Mouse (Mus musculus): ENCODE measurements around the gene Tmeff1. TPM values are rescaled to one million over a fixed set of nuclear protein-coding genes. Genes with fewer than 3 reads are reported as not detected.
A peak's percentile ranks its signal among the peaks of the same experiment; 100 is the strongest.

Gene Tmeff1
- total RNA-seq, 2 experiments from 2014 or later, result 0.57 to 1.2 TPM

DNA sequence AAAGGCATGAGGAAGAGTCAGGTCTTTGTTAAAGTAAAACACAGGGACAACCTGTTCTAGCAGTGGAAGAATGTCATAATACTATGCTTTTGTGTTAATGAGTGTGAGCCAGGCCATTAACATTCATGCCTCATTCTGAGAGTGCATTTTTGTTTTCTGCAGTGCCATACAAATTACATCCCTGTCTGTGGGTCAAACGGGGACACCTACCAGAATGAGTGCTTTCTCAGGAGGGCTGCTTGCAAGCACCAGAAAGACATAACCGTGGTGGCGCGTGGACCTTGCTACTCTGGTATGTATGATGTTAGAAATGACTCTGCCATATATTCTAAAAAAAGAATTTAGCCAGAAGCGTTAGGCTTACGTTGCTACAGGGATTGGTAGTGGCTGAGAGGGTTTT is 25.3 kb downstream of the Tmeff1 start:
- no peak for DNase-seq
- intact Hi-C loops (cut with DNase I), result no loop called here

DNA sequence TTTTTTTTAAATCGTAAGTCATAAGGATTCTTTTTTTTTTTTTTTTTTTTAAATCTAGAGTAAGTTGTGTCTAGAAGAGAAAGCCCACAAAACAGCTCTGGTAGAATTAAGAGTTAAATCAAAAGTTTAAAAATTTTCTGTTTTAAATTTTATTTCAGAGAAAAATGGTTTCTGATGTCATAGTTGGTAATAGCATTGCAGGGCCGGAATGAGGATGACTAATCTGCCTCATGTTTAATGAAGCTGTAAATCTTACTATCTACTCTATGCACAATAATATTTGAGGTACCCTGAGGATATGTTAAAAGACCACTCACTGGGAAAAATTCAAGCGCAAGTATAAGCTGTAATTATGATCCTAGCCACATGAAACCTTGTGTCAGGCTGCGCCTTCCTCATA is 30.5 kb downstream of the Tmeff1 start:
- intact Hi-C loops (cut with DNase I), result no loop called here
- DNase-seq, result no peak

DNA sequence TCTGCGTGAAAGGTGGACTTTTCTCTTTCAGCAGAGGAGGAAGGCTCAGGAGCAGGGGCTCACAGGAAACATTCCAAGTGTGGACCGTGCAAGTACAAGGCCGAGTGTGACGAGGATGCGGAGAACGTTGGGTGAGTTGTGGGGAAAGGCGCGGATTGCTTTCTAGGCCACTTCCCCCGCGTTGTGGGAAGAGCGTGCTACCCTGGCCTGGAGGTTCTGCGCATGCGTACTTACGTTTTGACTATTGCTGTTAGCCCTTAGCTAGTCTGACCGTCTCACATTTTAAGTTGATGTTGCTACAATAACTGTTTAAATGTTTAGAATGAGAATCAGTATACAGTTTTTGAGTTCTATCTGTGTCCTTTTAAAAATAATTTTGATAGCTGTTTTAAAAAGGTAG is 32.2 kb downstream of the Tmeff1 start:
- intact Hi-C loops (cut with DNase I), result no loop called here
- no peak for DNase-seq

DNA sequence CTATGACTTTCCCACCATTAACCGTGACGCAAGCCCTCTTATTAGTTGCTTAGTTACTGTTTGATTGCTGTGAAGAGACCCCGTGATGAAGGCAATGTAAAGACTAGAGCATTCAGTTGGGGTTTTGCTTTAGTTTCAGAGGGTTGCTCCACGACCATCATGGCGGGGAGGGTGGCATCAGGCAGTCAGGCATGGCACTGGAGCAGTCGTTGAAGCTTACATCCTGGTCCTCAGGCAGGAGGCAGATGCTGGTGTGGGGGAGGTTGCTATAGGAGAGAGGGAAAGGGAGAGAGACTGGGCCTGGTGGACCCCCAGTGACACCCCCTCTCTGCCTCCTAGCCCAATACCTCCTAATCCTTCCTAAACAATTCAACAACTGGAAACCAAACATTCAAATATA is 35.1 kb downstream of the Tmeff1 start:
- intact Hi-C loops (cut with DNase I), result no loop called here
- DNase-seq, result no peak

DNA sequence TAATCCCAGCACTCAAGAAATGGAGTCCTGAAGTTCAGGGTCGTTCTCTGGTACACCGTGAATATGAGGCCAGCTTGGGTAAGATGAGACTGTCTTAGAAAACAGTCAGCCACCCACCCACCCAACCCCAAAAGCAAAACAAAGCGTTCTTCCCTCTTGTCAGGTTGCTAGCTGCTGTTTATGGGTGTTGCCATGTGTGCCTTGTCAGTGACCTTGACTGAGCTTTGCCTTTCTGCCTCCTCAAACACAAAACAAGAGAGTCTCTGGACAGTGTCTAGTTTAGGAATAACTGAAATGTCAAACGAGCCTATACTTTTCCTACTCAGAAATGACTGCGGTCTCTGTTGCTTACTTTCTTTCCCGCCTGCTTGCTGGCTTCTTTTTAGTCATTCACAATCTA is 37.3 kb downstream of the Tmeff1 start:
- intact Hi-C loops (cut with DNase I), result no loop called here
- no peak for DNase-seq

DNA sequence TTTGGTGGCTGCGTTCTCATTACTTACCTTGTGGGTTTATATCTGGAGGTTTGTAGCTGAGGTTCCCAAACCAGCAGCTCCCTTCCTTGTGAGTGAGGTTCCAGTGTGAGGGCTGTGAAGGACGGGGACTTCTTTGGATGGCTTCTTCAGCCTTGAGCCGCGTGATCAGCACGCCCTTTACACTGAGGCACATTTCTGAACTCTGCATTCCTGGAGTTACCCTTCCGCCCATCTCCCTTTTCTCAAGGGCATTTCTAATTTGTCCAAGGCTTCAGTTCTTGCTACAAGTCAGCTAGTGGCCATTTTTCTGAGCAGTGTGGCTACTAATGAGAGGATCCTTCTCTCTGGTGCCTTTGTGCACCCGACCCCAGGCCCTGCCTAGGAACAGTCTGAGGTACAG is 38.0 kb downstream of the Tmeff1 start:
- DNase-seq, result no peak
- intact Hi-C loops (cut with DNase I), result no loop called here

DNA sequence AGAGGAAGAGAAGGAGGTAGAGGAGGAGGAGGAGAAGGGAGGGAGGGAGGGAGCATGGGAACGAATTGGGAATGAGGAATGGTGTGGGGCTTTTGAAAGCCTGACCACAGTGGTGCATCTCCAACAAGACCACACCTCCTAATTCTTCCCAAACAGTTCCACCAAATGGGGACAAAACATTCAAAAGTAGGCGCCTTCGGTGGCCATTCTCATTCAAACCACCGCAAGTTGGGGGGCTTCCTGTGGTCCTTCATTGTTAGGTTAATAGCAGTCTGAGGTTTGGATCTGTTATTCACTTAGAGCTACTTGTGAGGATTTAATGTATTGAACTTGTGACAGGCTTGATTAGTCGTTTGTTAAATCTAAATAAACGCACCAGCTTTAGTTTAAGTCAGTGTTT is 40.0 kb downstream of the Tmeff1 start:
- no peak for DNase-seq
- intact Hi-C loops (cut with DNase I), result no loop called here

DNA sequence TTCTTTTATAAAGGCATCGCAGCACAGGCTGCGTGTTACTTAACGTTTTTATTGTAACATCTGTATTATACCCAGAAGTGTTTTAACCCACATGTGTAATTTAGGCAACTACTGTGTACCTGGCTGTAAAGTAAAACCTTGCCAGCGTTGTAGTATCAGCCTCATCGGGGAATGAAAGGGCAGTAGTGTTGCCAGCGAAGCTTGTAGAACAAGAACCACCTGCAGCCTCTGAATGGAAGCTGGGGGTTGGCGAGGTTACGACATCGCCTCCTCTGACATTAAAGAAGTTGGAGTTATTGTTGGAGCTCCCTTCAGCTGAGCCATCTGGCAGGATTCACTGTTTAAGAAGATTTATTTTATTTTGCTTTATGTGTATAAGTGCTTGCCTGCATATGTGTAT is 40.9 kb downstream of the Tmeff1 start:
- DNase-seq, result no peak
- intact Hi-C loops (cut with DNase I), result no loop called here

DNA sequence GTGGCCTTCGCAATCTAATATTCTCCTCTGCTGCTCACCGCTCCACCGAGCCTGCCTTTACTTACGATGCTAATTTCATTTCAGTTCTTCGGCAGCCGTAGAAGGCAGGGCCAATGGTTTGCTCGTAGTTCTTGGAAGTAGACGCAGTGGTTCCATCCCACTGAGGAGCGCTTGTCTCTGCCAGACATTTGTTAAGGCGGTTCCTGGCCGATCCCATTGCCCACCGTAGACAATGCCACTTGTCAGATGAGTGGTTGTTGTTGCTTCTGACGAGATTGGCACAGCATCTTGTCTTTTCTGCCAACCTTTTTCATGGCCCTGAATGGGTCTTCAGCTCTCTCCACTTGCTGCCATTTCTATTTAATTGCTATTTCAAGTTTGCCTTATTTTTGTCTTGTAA is 44.5 kb downstream of the Tmeff1 start:
- no peak for DNase-seq
- intact Hi-C loops (cut with DNase I), result no loop called here

DNA sequence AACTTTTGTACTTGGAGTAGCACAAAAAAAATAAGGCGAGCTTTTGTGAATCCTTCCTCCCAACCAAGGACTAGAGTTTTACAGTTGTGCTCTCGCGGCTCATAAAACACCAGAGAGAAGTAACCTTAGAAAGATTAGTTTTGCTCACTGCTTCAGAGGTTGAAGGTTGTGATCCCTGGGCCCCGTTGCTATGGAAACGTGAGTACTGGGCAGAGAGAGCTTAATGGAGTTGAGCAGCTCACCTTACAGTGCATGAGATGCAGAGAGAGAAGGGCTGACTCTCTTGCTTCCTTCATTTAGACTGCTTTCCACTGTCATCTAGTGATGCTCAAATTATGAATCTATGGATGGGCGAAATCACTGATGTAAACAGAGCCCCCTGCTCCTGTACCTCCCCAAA is 48.6 kb downstream of the Tmeff1 start:
- DNase-seq, result no peak
- intact Hi-C loops (cut with DNase I), result no loop called here

DNA sequence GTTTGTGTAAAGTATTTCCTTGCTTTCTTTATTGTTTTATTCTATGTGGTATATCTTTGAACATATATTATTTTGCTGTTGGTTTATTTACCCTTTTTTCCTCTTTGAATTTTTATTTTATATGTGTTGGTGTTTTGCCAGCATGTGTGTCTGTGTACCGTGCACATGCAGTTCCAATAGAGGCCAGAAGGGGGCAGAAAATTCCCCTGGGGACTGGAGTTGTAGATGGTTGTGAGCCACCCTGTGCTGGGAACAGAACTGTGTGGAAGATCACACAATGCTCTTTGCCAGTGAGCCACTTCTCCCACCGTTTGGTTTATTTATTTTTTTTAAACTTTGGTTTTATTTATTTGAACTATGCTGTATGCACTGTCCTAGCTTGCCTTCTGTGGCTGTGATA is 49.1 kb downstream of the Tmeff1 start:
- intact Hi-C loops (cut with DNase I), result no loop called here
- no peak for DNase-seq

DNA sequence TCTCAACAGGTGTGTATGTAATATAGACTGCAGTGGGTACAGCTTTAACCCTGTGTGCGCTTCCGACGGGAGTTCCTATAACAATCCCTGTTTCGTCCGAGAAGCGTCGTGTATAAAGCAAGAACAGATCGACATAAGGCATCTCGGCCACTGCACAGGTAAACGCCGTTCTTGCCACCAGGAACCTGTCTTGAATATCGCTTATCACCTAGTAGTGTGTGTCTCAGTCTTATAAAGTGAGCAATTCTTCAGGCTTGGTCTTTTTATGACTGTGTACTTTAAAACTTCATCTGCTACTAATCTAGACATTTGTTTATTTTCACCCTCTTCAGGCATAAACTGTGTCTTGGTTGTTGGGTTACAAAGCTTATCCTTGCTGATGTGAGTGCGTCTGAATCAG is 51.9 kb downstream of the Tmeff1 start:
- no peak for DNase-seq
- intact Hi-C loops (cut with DNase I), result no loop called here

DNA sequence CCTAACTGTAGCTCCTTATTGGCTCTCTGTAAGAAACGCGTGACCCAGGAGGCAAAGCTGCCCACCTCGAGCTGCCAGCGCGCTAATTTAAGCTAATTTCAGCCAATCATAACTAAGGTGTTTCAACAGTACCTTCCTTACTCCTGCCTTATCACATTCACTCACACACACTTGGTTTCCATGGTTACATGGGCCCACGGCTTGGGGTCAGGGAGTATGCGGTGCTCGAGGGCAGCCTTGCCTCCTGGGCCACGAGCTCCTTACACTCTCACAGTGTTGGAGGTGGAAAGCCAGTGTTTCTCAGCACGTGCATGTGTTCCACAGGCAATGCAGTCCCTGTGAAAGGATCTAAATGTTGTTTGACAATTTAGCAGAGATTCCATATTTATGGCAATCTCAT is 53.2 kb downstream of the Tmeff1 start:
- intact Hi-C loops (cut with DNase I), result no loop called here
- no peak for DNase-seq

DNA sequence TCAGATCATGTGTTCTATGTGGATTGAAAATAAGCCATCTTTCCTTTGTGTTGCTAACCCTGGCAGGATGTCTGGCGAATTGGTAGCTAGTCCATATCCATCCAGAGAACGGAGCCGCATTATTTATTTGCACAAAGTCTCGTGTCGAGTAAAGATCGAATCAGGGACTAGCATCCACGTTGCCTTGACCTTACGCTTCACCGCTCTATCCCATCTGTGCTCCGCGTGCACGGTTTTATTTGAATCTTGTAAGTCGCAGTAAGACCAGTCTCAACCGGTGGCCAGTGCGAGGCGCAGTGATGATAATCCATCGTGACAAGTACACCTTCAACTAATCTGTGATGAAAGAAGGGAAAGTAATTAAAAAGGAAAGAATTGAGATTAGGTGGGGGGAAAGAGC is 54.5 kb downstream of the Tmeff1 start:
- no peak for DNase-seq
- intact Hi-C loops (cut with DNase I), result no loop called here

DNA sequence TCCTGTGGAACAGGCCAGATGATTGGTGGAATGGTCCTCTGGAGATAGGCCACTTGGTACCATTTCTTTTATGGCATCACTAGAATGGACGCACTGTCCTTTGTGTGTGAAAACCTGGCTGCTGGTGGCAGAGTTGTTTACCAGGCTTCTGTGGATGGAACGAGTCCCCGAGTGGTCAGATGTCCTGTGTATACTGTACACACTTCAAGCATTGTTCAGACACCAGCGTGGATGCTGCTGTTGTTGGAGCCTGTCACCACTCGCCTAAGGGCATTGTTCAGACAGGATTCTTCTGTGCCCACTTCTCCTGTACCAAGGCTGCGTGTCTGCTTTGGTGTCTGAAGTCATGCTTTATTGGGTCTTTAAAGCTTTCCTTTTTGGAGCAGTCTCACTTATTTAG is 58.8 kb downstream of the Tmeff1 start:
- no peak for DNase-seq
- intact Hi-C loops (cut with DNase I), result no loop called here

DNA sequence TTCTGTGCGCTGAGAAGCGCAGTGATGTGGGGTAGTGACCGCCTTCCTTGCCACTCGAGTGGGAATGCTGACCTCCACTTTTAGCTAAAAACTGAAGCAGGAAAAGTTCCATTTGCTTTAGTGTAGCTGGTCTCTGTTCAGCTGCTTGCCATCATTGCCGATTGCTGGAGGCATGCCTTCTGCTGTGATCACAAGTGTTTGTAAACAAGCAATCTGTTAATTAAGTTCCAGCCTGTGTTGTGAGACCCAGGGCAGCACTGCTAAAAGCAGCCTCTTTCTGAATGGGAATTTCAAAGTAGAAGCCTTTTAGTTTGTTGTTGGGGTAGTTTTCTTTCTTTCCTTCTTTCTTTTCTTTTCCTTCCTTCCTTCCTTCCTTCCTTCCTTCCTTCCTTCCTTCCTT is 61.2 kb downstream of the Tmeff1 start:
- intact Hi-C loops (cut with DNase I), result no loop called here
- DNase-seq, result no peak

DNA sequence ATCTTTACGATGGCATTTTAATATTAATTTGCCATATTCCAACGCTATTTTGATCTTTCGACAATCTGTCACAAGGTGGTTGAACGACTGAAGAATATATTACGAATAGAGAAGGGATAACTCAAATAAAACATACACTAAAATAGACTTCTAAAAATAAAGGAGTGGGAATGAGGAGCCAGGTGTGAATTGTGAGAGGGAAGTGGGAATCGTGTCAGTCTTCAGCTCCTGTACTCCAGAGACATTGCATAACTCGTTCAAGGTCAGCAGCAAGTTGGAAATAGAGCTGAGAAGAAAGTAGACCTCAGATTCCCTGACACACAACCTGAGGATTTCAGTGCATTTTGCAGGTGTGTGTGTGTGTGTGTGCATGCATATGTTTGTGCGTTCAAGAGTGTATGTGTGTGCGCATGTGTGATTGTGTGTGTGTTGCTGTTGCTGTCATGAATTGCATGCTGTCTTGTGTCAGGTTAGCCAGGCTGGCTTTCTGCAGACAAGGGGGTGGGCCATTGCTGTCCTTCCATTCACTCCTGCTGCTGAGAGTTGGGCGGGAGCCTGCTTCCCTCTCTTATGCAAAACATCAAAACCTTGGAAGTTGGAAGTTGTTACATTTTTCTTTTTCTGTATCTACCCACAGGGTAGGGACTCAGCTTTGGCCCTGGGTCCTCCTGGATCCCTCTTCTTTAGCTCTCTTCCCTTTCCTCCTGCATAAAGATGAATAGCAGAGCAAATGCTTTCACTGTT is 65.8 kb downstream of the Tmeff1 start:
- DNase-seq, result no peak
- intact Hi-C loops (cut with DNase I), result no loop called here

DNA sequence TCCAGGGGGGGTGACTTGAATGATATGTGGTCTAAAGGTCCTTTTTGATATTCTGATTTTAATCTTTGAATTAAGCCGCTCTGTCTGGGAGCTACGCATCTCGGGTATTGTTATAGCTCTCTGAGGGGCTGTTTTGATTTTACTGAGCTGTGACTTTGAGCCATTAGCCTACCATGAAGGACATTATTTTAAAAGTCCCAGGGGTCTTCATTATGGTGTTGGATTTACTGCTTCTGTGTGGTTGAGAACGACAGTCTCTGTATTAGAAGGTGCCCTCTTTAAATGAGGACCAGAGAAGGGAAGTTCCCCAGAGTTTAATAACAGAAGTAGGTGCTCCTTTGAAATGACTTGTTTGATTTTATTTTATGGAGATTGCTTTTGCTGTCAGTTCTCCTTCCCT is 69.1 kb downstream of the Tmeff1 start:
- DNase-seq, result no peak
- intact Hi-C loops (cut with DNase I), result no loop called here

DNA sequence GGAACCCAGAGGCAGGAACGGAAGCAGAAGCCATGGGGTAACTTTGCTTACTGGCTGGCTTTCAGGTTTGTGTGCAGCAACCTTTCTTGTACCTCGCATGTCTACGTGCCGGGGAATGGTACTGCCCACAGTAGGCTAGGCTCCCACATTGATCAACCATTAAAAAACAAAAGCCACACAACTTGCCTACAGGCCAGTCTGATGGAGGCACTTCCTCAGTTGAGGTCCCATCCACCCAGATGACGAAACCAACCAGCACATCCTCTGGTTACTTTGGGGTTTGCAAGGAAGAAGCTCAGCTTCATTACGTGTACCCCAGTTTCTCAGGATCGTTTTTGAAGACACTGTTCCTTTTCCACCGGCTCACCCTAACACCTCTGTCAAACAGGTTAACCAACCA is 71.6 kb downstream of the Tmeff1 start:
- intact Hi-C loops (cut with DNase I), result no loop called here
- DNase-seq, result no peak

DNA sequence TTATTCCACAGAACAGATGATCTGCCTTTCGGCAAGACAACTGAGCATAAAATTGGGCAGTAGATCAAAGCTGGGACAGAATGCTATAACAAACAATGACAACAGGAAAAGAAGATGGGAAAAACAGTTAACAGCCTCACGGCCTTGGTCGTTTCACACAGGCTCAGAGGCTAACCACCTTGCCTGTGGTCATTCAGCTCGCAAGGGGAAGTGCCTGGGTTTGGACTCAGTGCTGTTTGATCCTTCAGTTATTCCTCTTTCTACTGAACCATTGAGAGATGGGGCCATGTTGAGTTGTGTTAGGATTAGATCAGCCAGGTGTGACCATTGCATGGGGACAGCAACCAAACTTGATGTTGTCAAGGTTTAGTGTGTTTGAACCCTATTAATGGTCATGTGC is 75.2 kb downstream of the Tmeff1 start:
- intact Hi-C loops (cut with DNase I), result no loop called here
- DNase-seq, result no peak

DNA sequence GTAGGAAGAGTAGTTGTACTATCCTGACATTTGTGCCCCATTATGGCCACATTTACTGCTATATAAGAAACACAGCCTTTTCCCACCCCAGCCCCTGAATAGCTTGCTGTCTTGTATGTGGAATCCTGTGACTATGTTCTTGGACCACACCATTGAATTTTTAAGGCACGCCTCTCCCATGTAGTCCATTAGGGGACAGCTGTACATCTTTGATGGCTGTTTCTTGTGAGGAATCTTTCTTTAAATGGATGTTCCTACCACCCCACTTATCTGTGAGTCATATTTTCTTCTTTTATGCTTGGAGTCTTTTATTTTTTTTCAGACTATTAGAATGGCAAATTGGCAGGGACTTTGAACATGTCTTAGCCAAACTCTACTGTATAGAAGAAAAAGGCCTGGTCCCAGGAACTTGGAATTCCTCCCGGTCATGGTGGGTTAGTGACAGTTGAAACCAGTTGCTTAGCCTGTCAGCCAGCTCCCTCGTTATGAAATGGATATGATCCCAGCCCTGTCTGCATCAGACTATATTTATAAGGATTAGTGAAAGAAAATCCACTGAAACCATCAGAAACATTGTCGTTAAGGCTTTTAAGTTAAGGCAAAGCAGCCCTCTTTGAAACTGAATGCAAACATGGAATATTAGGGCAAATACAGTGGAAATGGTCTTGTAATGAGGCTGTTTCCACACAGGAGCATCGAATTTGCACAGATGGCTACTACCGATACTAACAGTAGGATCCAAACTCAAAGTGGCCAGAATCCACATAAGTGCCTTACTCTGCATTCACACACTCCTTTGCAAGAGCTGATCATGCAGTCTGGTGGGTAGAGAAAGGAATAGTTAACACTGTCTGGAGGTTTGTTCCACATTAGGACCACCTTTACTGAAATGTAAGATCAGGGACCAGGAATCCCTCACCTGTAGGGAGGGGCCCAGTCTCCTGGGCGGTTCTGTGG is 75.9 kb downstream of the Tmeff1 start:
- no peak for DNase-seq
- intact Hi-C loops (cut with DNase I), result no loop called here

DNA sequence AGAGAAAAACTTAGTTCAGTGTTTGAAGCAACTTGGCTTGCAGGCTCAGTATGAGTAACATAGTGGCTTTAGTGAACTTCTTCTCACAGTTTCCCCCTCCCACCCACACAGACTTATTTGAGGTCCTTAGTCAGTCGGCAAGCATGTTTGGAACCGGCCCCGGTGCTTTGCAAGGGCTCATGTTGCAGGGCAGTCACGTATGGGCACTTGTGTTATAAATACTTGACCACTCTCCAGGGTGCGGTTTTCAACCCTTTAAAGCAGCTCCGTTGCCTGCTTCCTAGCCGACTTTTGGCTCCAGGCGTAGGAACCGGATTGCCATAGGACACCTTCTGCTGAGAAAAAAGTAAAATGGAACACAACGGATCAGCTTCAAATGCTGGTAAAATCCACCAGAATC is 78.3 kb downstream of the Tmeff1 start, which contains the start of gene Cavin4:
Cavin4 (plus strand) TSS at position 244 of the 400 bp plus-strand sequence.
- intact Hi-C loops (cut with DNase I), result no loop called here
- DNase-seq, result peak; percentile 58 to 69
